Mouse (Mus musculus) urinary bladder, adult 18-20 months (tissue): ENCODE measurements at regions not wholly inside any gene's neighbourhood (a gene's known extent, or its start where the extent isn't known, plus 50 kb on each side); places are given as distances from the start of the nearest gene placed in this dataset.

Experiments used
- DNase-seq, 2 experiments: peaks; one replicate each; pipeline ENCODE4 v3.0.0; 2022; ENCODE audit warnings: low spot score in 2 of 2, mixed read lengths in 2 of 2

DNA sequence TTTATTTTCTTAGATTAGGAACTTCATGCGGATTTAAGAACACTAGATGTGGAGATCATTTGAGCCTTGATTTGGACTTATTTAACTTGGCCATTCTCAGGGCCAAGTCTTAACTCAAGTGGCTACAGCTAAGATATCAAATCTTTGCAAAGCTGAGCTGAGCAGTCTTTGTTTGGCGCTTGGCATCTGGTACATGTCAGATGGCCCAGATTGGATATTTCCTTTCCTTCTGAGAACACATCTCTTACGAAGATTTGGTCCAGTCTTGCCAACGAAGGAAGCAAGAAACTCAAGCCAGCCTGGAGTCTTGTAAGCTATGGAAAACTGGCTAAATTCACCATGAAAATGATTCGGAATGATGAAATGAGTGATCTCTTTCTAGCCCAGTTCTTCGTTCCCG is 59.1 kb upstream of the Cdc42ep3 start:
- no peak for DNase-seq

DNA sequence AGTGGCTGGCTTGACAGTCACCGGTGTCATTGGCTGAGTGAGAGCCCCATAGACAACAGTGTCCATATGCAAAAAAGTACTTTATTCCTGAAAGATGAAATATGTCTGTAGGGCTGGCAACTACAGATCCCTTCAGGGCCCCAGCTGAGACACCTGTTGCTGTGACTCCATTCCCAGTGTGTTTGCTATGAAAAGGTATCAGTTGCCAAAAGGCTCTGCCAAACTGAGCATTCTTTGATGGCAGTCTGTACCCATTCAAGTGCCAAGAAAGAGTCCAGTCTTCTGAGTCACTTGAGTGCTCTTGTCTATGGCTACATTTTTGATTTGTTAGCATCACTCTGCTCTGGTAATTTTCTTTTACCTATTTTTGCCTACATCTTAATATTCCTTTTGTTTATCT is 63.1 kb upstream of the Cdc42ep3 start:
- DNase-seq = no peak

DNA sequence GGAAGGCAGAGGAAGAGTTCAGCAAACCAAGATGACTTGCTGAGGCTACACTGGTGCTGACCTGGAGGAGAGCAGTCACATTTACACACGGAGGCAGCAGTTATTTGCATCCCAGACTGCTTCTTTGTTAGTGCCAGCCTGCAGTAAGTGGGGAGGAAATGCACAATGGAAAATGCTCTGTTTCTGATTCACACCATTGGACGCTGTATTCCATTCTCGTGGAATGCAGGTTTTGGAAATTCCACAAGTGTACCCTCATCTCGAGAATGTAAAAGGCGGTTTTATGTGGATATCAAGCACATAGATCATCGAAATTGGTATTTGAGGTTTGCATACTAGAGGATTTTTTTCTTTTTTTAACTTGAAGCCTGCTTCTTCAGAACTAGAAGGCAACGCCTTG is 66.7 kb upstream of the Cdc42ep3 start:
- DNase-seq = no peak

DNA sequence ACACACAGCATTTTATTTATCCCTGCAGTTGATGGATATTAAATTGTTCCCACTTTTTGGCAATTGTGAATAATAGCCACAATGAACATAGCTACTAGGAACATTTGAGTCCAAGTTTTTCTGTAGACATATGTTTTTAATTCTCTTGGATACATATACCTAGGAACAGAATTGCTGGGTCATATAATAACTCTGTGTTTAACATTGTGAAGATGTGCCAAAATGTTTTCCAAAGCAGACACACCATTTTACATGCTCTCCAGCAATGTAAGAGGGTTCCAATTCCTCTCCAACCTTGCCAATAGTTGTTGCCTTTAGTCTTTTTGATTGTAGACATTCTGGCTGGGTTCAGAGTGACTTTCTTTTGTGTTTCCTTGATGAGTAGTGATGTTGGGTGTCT is 84.3 kb upstream of the Cdc42ep3 start:
- no peak for DNase-seq

DNA sequence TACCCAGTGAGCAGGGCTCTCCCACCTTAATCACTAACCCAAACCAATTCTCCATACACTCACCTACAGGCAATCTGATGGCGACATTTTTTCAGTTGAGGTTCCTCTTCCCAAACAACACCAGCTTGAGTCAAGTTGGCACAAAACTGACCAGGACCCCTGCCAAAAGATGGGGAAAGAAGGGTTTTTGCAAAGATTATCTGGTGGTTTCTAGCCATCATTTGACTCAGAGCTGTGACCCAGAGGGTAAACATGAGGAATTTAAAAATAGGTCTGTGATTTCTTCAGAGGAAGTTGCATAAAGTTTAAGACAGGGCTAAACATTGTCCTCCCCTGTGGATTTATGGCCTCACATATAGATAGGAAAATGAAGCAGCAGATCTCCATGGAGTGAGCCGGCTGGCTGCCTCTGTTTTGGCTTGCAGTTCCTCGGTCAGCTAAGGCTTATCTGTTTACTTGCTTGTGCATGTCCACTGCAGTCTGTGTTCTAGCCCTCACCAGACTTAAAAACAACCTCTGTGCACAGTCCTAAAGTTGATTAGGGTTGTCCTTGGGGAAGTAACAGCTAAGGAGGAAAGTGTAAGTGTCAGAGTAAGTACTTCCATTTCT is 87.7 kb upstream of the Cdc42ep3 start:
- DNase-seq = peak; percentile 29 to 56

DNA sequence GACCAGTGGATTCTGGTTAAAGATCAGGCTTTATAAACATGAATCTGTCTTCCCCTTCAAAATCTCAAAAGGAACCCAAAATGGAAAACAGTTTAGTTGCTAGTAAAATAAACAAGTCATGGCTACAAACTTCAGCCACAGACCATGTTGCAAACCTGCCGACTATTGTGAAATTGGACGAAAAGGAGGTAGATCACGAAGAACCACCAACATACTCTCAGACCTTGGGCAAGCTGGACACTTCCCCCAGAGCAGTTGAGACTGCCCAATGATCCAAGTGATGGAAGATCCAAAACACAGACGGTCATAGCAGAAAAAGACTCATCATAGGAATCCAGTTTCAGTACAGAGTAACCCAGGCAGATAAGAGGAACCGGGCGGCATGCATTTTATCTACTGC is 92.3 kb upstream of the Cdc42ep3 start:
- DNase-seq = no peak

DNA sequence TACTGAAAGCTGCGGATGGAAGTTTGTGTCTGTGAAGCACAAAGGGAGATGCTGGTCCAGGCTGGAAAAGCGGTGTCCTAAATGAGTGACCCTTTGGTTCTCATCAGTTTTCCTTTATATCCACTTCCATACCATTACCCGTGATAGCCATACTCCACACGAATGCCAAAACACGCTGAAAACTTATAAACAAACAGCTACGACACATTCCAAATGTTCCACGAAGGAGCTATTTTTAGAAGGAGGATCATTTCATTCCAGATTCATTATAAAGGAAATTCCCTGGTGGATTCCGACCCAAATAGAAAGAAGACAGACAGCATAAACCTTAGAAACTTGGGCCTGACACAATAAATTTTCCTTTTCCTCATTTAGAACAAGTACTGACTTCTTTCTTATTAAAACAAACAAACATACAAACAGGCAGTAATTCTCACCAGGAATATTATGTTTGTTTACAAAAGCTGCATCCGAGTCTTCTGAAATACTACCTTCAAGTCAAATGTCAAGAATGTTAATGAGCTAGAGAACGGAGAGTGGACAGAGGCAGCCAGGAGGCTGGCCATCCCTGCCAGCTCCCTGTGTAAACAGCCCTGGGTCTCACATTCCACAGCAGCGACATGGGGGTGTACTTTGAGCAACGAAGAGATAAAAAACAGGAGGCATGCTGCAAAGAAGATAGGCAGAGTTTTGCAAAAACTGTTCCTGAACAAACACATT is 96.4 kb upstream of the Cdc42ep3 start:
- DNase-seq = no peak

DNA sequence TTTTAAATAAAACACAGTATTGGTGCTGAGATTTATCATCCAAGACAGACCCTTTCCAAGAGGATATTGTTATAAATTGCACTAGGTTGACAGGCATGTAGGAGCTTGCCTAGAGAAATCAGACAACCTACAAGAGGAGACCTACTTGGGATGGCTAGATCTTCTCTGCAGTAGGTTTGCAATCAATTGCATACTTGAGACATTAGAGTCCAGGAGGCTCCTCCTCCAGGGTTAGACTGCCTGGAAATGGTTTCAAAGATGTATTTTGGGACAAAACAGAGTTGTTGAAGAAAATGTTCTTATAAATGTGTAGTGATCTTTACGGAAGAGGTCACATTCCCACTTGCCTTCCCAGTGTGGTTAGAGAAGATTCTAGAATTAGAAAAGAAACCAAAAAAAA is 98.9 kb upstream of the Cdc42ep3 start:
- no peak for DNase-seq

DNA sequence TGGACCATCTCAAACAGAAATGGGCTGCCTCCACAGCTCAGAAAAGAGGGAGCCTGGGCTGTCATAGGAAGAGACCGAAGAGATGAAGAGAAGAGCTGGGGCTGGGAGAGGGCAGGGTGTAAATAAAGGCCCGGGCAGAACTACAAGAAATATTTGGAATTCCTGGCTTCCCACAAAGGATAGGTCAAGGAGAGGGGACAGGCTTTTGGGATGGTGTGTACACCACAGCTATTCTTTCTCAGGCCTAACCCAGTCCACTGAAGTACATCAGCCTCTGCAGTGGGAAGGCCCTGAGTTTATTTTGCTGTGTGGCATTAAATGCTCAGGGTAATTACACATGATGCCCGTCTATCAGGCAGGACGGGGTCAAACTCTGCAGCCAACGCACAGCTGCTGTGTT is 99.6 kb upstream of the Cdc42ep3 start:
- no peak for DNase-seq

DNA sequence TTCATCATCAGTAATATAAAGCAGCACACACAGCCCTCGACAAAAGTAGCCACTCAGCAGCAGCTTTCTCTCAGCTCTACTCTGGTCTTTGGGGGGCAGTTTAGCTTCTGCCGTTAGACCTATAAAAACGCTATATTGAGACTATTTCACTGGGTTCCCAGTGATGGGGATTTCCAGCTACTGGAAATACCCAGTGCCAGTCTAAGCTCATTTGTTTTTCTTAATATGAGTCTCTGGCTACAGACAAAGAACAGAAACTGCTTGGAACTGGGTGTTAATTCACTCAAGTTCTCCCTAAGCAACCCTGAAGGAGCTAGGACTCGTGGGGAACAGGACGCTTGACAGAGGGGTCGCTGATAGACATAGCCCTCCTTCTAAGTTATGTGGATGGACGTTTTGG is 100.3 kb upstream of the Cdc42ep3 start:
- no peak for DNase-seq

DNA sequence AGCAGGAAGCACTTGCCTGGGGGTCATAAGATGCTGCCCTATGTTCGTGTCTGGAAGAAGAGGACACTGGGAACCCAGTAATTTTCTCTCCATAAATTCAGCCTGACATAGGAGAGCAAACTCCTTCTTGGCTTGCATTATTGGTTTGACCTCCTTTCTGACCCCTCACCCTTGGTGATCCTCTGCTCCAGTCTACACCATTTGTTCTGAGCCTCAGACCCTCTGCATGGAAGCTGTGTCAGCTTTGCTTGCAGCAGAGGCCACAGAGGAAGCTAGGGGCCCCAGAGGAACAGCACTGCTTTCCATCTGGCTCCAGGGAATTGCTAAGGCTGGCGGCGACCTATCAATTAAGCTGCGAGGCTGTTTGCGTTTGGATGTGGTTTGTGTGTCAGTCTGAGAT is 102.7 kb upstream of the Cdc42ep3 start:
- no peak for DNase-seq

DNA sequence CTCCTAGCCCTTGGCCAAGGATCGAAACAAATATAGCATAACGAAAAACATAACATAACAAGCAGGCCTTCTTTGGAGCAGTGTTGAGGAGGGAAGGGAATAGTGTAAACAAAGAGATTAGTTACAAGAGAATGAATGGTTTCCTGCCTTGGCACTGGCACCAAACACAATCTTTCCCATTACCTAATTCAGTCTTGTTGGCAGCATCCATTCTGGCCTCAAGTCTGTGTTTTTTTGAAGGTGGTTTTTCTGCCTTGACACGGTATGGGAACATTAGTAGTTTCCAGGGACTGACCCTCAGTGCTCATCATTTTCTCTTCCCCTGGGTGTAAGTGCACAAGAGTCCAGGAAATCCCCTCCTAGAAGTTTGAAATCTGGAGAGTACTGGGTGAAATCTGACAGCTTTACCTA is 106.8 kb upstream of the Cdc42ep3 start:
- no peak for DNase-seq

DNA sequence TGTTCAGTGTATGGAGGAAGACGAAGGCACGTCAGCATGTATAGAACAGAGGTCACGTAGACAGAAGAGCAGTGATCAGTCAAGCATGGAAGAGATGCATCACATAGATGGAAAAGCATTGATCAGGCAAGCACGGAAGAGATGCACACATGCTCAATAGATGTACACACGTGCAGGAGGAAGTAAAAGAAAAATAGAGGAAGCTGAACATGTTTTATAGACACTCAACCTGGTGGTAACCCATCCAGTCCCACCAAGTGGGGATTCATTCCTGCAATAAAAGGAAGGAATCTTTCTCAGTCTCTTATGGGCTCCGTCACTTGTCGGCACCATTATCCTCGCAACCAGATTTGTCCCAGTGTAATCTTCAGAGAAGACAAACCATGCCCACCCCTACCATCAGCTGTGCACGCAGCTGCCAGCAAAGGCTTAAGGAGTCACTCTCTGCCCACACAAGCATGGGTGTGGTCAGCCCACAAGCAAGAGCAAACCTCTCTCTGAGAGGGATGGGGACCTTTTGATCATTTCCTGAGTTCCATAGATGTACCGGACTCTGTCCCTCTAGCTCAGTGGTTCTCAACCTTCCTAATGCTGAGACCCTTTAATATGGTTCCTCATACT is 108.3 kb upstream of the Cdc42ep3 start:
- no peak for DNase-seq

DNA sequence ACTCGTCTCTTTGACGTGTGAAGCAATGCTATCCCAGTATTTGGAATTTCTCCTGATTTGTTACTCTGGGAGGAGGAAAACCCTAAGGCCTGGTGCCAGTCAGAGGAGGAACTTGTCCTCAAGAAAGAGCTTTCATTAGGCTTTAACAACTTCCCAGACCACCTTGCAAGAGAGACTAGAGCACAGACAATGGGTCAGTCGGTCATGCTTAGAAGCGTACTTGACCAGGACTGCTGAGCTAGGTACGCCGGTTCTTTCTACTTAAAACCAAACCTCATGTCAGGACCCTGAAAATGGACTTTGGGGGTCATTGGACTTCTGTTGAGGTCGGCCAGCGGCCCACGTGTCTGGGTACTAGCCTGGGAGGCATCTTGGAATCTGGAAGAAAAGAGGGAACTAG is 110.8 kb upstream of the Cdc42ep3 start:
- DNase-seq = no peak

DNA sequence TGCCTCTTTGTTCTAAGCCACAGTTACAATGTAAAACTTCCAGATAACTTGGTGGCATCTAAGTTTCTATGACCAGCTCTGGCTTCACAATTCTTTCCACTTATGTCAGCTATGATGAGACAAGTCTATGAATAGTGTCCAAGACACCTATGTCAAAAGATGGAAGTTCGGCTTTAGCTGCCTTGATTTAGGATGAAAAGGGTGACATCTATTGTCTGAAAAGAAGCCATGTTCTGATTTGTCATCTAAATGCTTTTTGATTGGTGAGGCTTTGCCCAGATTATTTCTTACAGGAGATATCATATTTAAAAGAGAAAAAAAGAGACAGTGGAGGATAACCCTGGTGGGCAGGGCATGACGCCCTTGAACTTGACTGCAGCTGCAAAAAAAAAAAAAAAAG is 116.7 kb upstream of the Cdc42ep3 start:
- no peak for DNase-seq

DNA sequence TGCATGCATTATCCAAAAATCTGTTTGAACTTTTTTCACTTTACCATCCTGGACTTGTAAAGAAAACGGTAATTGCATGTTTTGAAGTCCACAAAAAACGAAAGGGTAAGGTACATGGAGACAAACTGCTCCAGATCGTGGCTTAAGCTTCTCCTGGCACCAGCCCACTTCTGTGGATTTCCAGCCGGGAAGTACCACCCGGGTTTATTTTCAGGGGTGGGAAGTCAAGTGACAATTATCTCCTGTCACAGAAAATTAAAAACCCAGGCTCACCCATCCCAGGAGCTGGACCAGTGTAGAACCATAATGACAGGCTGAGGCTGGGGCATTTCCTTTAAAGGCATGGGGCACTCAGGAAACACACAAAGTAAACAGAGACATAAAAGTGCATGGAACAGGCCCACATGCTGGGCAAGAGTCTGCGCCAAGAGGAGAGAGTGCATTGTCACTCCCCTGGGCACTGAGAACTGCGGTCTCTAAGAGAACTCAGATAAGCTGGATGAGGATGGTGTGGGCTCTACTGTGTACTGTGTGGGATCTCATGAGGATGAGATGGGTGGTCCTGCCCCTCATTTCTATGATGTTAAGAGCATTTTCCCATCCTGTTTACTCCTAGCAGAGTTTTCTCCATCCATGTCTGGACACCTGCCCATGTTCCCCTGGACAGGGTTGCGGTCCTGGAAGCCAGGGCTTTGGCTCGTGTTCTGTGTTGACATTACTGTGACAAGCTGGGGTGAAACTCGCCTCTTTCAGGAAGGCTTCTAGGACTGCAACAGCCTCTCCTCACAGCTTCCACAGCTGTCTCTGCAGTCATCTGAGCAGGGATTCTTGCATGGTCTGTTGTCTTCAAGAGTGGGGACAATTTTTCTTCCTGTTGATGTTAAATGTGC is 117.5 kb upstream of the Cdc42ep3 start:
- no peak for DNase-seq

DNA sequence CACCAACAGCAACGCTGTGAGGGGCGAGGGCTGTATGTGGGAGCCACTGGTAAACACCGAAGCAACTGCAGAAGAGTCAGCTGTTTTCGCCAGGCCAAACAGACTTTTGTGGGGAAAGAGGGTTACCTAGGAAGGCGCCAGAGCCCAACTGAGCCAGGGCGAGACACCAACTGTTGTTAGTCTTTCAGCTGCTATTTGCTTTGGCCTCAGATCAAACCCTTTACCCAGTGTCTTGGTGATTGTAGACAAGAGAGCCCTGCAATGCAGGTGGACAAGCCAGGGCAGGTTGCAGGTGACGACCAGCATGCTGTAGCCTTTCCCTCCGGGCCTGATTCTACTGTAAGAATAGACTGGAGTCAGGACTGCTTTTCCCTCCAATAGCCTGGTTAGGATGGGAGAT is 121.8 kb upstream of the Cdc42ep3 start:
- DNase-seq = peak; percentile 43 to 77

DNA sequence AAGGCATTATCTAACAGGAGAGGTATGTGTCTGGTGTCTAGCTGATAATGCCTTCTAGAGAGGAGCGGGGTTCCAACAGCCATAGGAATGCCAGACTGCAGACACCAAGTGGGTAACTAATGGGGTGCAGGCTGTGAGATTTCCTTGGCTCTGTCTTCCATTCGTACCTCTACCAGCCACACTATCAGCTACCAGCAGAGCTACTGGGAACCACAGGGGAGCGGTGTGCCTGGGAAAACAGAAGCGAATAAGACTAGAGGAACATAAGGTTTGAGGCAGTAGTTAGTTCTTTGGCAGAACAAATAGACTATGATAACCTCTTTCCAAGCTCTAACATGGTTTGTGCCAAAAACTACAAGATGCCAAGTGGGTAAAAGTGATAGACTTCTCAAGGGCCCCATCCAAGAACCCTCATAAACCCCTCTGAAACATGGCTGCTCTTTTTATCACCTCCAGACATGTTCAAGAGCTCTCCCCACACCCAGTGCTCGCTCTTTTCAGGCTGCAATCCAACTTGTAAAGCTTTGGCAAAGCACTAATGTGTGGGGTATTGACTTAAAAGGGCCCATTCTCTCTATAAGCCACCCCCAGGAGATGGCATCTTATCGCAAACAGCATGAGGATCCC is 126.3 kb upstream of the Cdc42ep3 start:
- DNase-seq = no peak

DNA sequence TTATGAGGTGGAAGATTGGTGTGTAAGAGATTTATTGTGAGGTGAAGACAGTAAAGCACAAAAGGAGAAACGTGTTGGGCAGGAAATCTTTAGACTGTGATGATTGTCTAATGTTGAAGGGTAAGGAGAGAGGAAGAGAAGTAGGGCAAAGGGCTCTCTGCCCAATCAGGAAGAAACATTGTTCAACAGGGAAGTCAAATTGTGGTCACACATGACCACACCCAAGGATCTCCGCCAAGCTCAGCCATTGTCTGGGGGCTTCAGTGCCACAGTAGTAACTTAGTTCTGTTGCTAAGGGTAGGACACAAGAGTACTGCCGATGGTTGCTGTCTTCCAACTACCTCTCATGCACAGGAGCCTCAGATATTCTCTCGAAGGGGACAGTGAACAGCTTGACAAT is 127.0 kb upstream of the Cdc42ep3 start:
- DNase-seq = no peak

DNA sequence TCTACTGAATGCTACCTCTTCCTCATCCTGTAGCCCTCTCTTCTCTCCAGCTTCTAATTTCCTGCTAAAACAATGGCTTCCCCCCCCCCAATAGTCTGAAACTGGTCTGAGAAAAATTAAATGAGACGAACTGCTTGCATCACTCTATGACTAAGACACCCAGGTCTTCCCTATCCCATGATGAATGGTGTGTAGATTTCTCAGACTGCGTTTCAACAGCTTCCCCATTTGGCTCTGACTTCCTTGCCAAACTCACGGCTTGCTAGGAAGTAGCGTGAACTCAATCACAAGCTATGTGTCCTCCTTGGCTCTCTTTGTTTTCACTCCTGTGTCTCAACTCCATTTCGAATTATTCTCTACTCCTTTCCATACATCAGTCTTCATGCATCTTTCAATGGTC is 126.4 kb upstream of the Rmdn2 start:
- DNase-seq = no peak

DNA sequence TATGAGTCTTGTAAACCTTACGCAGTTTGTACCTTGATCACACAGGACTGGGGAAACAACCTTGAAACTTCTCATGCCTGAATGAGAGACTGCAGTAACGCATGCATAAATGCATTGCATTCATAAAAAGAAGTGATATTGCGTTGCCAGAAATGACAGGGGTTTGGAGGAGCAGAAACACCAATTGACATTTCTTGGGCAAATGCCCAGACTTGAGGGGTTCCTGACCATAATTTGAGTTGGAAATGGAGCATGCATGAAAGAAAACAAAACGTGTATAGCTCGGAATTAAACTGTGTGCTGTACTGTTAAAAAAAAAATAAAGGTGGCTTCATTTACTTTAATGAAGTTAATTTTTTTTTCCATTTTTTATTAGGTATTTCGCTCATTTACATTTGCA is 122.4 kb upstream of the Rmdn2 start:
- no peak for DNase-seq

DNA sequence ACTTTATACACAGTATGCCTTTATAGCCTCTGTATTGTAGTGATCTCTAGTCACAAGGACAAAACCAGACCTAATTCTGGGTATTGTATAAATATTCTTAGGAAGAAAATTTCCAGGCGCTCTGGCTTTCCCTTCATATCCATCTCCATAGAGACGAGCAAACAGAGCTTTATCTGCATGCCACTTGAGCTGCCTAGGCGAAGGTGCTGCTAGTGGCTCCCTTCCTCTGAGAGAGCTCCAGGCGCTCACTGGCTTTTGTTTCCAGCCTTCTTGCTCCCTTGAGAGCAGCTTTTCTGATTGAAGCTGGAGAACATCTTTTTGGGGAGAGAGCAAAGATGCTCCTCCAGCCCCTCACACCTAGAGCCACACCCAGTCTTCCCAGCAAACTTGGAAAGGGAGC is 114.0 kb upstream of the Rmdn2 start:
- DNase-seq = no peak
